Mouse (Mus musculus) 3T3-L1 (cell line): ENCODE measurements at regions not wholly inside any gene's neighbourhood (a gene's known extent, or its start where the extent isn't known, plus 50 kb on each side); places are given as distances from the start of the nearest gene placed in this dataset.
A peak's percentile ranks its signal among the peaks of the same experiment; 100 is the strongest.

Experiments
- DNase-seq: peaks from one replicate; pipeline ENCODE4 v3.0.0-alpha.2; 2015; ENCODE audit warnings: low read depth, low spot score

- DNase-seq, result peak; percentile 60
Measured at GRCm38 (mm10) chr2:61922496-61922895, 119.8 kb downstream of the Tbr1 start.

- DNase-seq, result no peak
Measured at GRCm38 (mm10) chr2:61938296-61938695, 108.0 kb upstream of the Slc4a10 start.

- no peak for DNase-seq
Measured at GRCm38 (mm10) chr2:61965916-61966315, 80.3 kb upstream of the Slc4a10 start.

- peak; percentile 56 for DNase-seq
Measured at GRCm38 (mm10) chr2:61967724-61968123, 78.5 kb upstream of the Slc4a10 start.

- no peak for DNase-seq
Measured at GRCm38 (mm10) chr2:61970029-61970428, 76.2 kb upstream of the Slc4a10 start.

GRCm38 (mm10) chr2:61984771-61985170, 61.5 kb upstream of the Slc4a10 start:
- DNase-seq, result no peak

GRCm38 (mm10) chr2:61986967-61987550, 59.2 kb upstream of the Slc4a10 start:
- DNase-seq, result peak; percentile 8
